ENCODE assay signal across 18 mouse cellular contexts in the genomic region with DNA sequence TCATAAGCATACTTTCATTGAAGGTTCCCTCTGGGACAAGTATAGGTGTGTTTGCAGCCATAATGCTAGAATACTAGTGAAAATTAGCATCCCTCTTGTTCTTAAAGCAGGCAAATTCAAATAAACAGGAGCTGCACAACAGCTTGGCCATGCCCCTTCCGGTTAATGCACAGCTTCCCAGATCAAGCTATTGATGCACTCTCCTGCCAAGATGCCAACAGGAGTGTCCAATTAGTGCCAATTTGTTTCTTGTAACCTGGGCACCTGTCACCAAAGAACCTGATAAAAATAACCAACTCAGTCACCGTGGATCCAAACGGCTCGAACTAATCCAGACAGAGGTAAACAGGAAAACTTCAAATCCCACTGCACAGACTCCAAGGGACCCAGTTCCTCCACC.
DNase-seq lines count a peak whose midpoint lies in the region; ATAC-seq and TF ChIP-seq lines count a peak whose summit lies in the region.
"Had no signal": no experiment of that assay in that cellular context is flagged by ENCODE, and none has a peak within 500 bp of the region (broad histone marks: within the 10 kb centered on the region; RNA-seq: fewer than 3 reads in every experiment).

No protein-coding gene starts in this region.

- 70% methylated on average over 4 of the region's 4 CpGs for WGBS in forebrain, embryonic 12.5 days
- WGBS in forebrain, embryonic 15.5 days = 28% methylated on average over 4 of the region's 4 CpGs

- no peak for ATAC-seq in cerebellum, adult (ENCODE audit: insufficient number of reproducible peaks, low FRiP score, low TSS enrichment)
- no peak for ATAC-seq in forebrain, embryonic 12.5 days (ENCODE audit: low FRiP score)
- ATAC-seq in forebrain, embryonic 15.5 days (replicated peaks) = no peak
- ATAC-seq: activated CD4-positive, CD25-positive, alpha-beta regulatory T cell, adult 4 months; intestine, postnatal 0 days had no signal

- no peak overlapping the region for H3K4me3 ChIP-seq in forebrain, embryonic 12.5 days (replicated peaks)
- no peak overlapping the region for H3K4me3 ChIP-seq in forebrain, embryonic 15.5 days
- H3K4me3 ChIP-seq: heart, adult 2 months; heart, embryonic 10.5 days; heart, embryonic 13.5 days; hindbrain, embryonic 12.5 days; hindbrain, embryonic 15.5 days had no signal

- H3K4me1 ChIP-seq in forebrain, embryonic 12.5 days = peaks cover 24% of the 10 kb centered on the region
- peaks cover 24% of the 10 kb centered on the region for H3K4me1 ChIP-seq in forebrain, embryonic 15.5 days
- H3K4me1 ChIP-seq: heart, embryonic 10.5 days had no signal

- no peaks in the 10 kb centered on the region for H3K27me3 ChIP-seq in forebrain, embryonic 12.5 days
- no peaks in the 10 kb centered on the region for H3K27me3 ChIP-seq in forebrain, embryonic 15.5 days
- H3K27me3 ChIP-seq: heart, embryonic 13.5 days; hindbrain, embryonic 12.5 days; hindbrain, embryonic 15.5 days had no signal

- no peak for TF ChIP-seq POLR2A in brain, embryonic 14.5 days (IDR thresholded peaks at IDR 0.05; ENCODE audit: borderline replicate concordance, extremely low read depth, insufficient read depth, insufficient read length, poor library complexity, severe bottlenecking)

- no peaks in the 10 kb centered on the region for H3K9me3 ChIP-seq in forebrain, embryonic 12.5 days
- no peaks in the 10 kb centered on the region for H3K9me3 ChIP-seq in forebrain, embryonic 15.5 days
- H3K9me3 ChIP-seq: heart, embryonic 10.5 days; heart, embryonic 13.5 days; hindbrain, embryonic 12.5 days; hindbrain, embryonic 15.5 days had no signal

- peak; percentile 41 to 69 for DNase-seq in cerebellum, postnatal 10 days
- peak; percentile 51 for DNase-seq in brain, embryonic 14.5 days (ENCODE audit: low read depth)
- no peak for DNase-seq in right cerebral cortex, adult 18-20 months
- DNase-seq: adrenal gland, postnatal 10 days; adrenal gland, postnatal 36 days; cerebellum, adult 11-12 months; cerebellum, adult 8-10 months; gastrocnemius, postnatal 25 days; heart, adult 2 months had no signal

- no peak overlapping the region for H3K9ac ChIP-seq in forebrain, embryonic 12.5 days
- no peak overlapping the region for H3K9ac ChIP-seq in forebrain, embryonic 15.5 days (replicated peaks)
- H3K9ac ChIP-seq: heart, embryonic 13.5 days; hindbrain, embryonic 12.5 days; hindbrain, embryonic 15.5 days had no signal

- H3K36me3 ChIP-seq in forebrain, embryonic 12.5 days (replicated peaks) = no peaks in the 10 kb centered on the region
- no peaks in the 10 kb centered on the region for H3K36me3 ChIP-seq in forebrain, embryonic 15.5 days
- H3K36me3 ChIP-seq: heart, embryonic 10.5 days; heart, embryonic 13.5 days; hindbrain, embryonic 12.5 days; hindbrain, embryonic 15.5 days had no signal

- TF ChIP-seq CTCF in brain, embryonic 14.5 days (IDR thresholded peaks at IDR 0.05; ENCODE audit: borderline replicate concordance, extremely low read depth, insufficient read depth, insufficient read length) = no peak

- H3K4me2 ChIP-seq in forebrain, embryonic 12.5 days = 0 out of 2 replicates have a peak overlapping the region, but pooled peaks have one; percentile 17
- no peak overlapping the region for H3K4me2 ChIP-seq in forebrain, embryonic 15.5 days (replicated peaks)
- H3K4me2 ChIP-seq: heart, embryonic 13.5 days; hindbrain, embryonic 12.5 days had no signal

- peak overlapping the region; percentile 67; the same call in 1 of the 2 replicates for H3K27ac ChIP-seq in forebrain, embryonic 12.5 days
- H3K27ac ChIP-seq in forebrain, embryonic 15.5 days (replicated peaks) = no peak overlapping the region
- H3K27ac ChIP-seq: heart, adult 2 months; heart, embryonic 10.5 days; heart, embryonic 13.5 days; hindbrain, embryonic 12.5 days; hindbrain, embryonic 15.5 days had no signal
